Mouse (Mus musculus) ZHBTc4 (cell line): ENCODE measurements around the gene Sh3bp1.

Experiments used
- DNase-seq: peaks from one replicate; pipeline ENCODE4 v3.0.0-alpha.2; 2011; ENCODE audit warnings: low read depth, low spot score

Sh3bp1 gene

GRCm38 (mm10) chr15:78915660-78916017 is 16.1 kb downstream of the Sh3bp1 start:
- DNase-seq, result peak; percentile 91

GRCm38 (mm10) chr15:78916052-78916826 is 16.7 kb downstream of the Sh3bp1 start:
- DNase-seq, result no peak

- DNase-seq, result no peak
Measured at GRCm38 (mm10) chr15:78918126-78918525, 18.6 kb downstream of the Sh3bp1 start.

- DNase-seq, result no peak
Measured at GRCm38 (mm10) chr15:78919914-78920313, 20.3 kb downstream of the Sh3bp1 start.

- no peak for DNase-seq
Measured at GRCm38 (mm10) chr15:78922700-78923099, 23.1 kb downstream of the Sh3bp1 start.

GRCm38 (mm10) chr15:78923585-78923984 is 24.0 kb downstream of the Sh3bp1 start:
- no peak for DNase-seq

GRCm38 (mm10) chr15:78925129-78925528 is 25.6 kb downstream of the Sh3bp1 start:
- no peak for DNase-seq

- peak; percentile 90 for DNase-seq
Measured at GRCm38 (mm10) chr15:78926021-78926919, 26.7 kb downstream of the Sh3bp1 start, which contains the start of gene Lgals1. Gene Lgals1 (plus strand): TSS chr15:78926725.

- no peak for DNase-seq
Measured at GRCm38 (mm10) chr15:78927021-78927787, 27.6 kb downstream of the Sh3bp1 start.

GRCm38 (mm10) chr15:78927788-78928457 is 28.4 kb downstream of the Sh3bp1 start:
- DNase-seq, result peak; percentile 87

- no peak for DNase-seq
Measured at GRCm38 (mm10) chr15:78928539-78928938, 29.0 kb downstream of the Sh3bp1 start.

- DNase-seq, result no peak
Measured at GRCm38 (mm10) chr15:78930192-78930706, 30.7 kb downstream of the Sh3bp1 start.

- no peak for DNase-seq
Measured at GRCm38 (mm10) chr15:78930801-78931426, 31.3 kb downstream of the Sh3bp1 start.

GRCm38 (mm10) chr15:78931577-78931976 is 32.0 kb downstream of the Sh3bp1 start:
- DNase-seq, result peak; percentile 88

GRCm38 (mm10) chr15:78934784-78935320 is 35.3 kb downstream of the Sh3bp1 start, which contains the start of gene Nol12:
Gene Nol12 (plus strand): TSS chr15:78934933.
- DNase-seq, result peak; percentile 95

- no peak for DNase-seq
Measured at GRCm38 (mm10) chr15:78936403-78936802, 36.8 kb downstream of the Sh3bp1 start.

GRCm38 (mm10) chr15:78937311-78937710 is 37.7 kb downstream of the Sh3bp1 start:
- DNase-seq, result peak; percentile 46

- DNase-seq, result no peak
Measured at GRCm38 (mm10) chr15:78937963-78938362, 38.4 kb downstream of the Sh3bp1 start.

GRCm38 (mm10) chr15:78940325-78940724 is 40.8 kb downstream of the Sh3bp1 start:
- no peak for DNase-seq

- DNase-seq, result peak; percentile 82
Measured at GRCm38 (mm10) chr15:78942663-78943062, 43.1 kb downstream of the Sh3bp1 start.
